8 mouse cellular contexts compared by ENCODE assay signal in the genomic region with DNA sequence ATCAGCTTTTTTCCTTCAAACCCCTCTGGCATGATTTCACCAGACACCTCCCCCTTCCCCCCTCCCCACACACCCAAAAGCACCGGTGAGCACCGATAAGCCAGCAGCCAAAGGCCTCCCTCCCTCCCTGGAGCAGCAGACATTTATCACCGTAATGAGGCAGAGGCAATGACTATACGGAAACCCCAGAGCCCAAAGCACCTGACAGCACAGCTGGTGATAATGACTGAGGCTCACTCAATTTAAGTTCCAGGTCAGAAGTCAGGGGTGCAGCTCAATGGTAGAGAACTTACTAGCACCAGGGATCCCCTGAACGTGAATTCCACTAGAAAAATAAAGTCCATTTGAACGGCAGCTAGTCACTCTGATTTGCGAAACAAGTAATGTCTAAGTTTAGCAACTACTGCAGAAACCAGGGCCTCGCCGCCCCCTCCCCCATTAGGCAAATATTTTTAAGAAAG. TPM values are rescaled to one million over a fixed set of nuclear protein-coding genes. Genes with fewer than 3 reads are reported as not detected.
DNase-seq lines count a peak whose midpoint lies in the region; ATAC-seq lines count a peak whose summit lies in the region.

No protein-coding gene starts in this region.

- peaks cover 18% of the 10 kb centered on the region for H3K27me3 ChIP-seq in midbrain, embryonic 12.5 days

- H3K9me3 ChIP-seq in midbrain, embryonic 12.5 days: no peaks in the 10 kb centered on the region

- peaks cover 21% of the 10 kb centered on the region for H3K4me1 ChIP-seq in midbrain, embryonic 12.5 days

- H3K4me3 ChIP-seq in midbrain, embryonic 12.5 days: peak overlapping the region; percentile 73

- DNase-seq in adrenal gland, postnatal 10 days: peak; percentile 22
- DNase-seq in adrenal gland, postnatal 25 days: no peak
- DNase-seq in MEL-GATA-1-ER (ENCODE audit: extremely low read depth, low read depth): peak; percentile 63
- peak; percentile 72 for DNase-seq in induced T-regulatory cell, adult 2 months (ENCODE audit: low read depth)
- peak; percentile 44 to 45 for DNase-seq in thymus, postnatal 10 days (ENCODE audit: low spot score in 2 of 2)
- no peak for DNase-seq in layer of hippocampus, postnatal 14 days (ENCODE audit: low spot score in 2 of 2)

- H3K4me2 ChIP-seq in midbrain, embryonic 12.5 days (replicated peaks): peak overlapping the region; percentile 81

- ATAC-seq in erythroblast, adult 5-6 weeks (replicated peaks; ENCODE audit: low FRiP score, poor library complexity, severe bottlenecking): peak; percentile 83
- no peak for ATAC-seq in midbrain, embryonic 12.5 days (ENCODE audit: low FRiP score, low read depth)

- H3K27ac ChIP-seq in midbrain, embryonic 12.5 days (replicated peaks): no peak overlapping the region

- H3K9ac ChIP-seq in midbrain, embryonic 12.5 days (replicated peaks): peak overlapping the region; percentile 39; the same call in 1 of the 2 replicates

- H3K36me3 ChIP-seq in midbrain, embryonic 12.5 days: peaks cover 27% of the 10 kb centered on the region

- 22% methylated on average over 9 of the region's 9 CpGs for WGBS in midbrain, embryonic 12.5 days

RNA-seq across cellular contexts. Expression of a gene that starts 1.3 kb away (rescaled TPM):
- 10 to 100 TPM; 81.0 to 81.3 TPM for total RNA-seq in adrenal gland, postnatal 10 days (2021)
- total RNA-seq in adrenal gland, postnatal 25 days (2021): 97.3 and 103 TPM in 2 replicates
- total RNA-seq in erythroblast, adult 5-6 weeks (2015; ENCODE audit: low replicate concordance): 59.4 and 77.8 TPM in 2 replicates
- 36.5 and 41.1 TPM in 2 replicates for total RNA-seq in erythroblast, adult 5-6 weeks (2017; ENCODE audit: low replicate concordance)
- polyA plus RNA-seq in midbrain, embryonic 12.5 days (2016; fragmentation: Nextera tagmentation; extraction: Ambion mirVana): 60.5 and 62.3 TPM in 2 replicates
- total RNA-seq in layer of hippocampus, postnatal 14 days (2021): 10 to 100 TPM; 80.8 to 93.6 TPM

Comparison
In these comparisons a context has a peak if more than half of its experiments do, and no peak if none do; other contexts are left out.
1. DNase-seq: peak in adrenal gland, postnatal 10 days (single experiment), MEL-GATA-1-ER (single experiment), induced T-regulatory cell, adult 2 months (single experiment) and thymus, postnatal 10 days (2 of 2); none in adrenal gland, postnatal 25 days (single experiment) and layer of hippocampus, postnatal 14 days (0 of 2).